Mouse (Mus musculus) ES-E14 (cell line): ENCODE results near the gene Myh3.

Experiments used
- CHD2 ChIP-seq: IDR thresholded peaks from 2 replicates; pipeline ENCODE4 v1.6.1; 2014; ENCODE audit warnings: mild to moderate bottlenecking, low read depth, low read length, inconsistent platforms
- MAFK ChIP-seq: IDR thresholded peaks from 2 replicates; pipeline ENCODE4 v1.6.1; 2014; ENCODE audit warnings: mild to moderate bottlenecking, low read depth, low read length, inconsistent platforms; ENCODE audit not compliant: insufficient read depth
- ZC3H11A ChIP-seq: IDR thresholded peaks from 2 replicates; pipeline ENCODE4 v1.6.1; 2012; ENCODE audit warnings: low read depth, mild to moderate bottlenecking, inconsistent platforms, low read length, borderline replicate concordance
- ZNF384 ChIP-seq: IDR thresholded peaks from 2 replicates; pipeline ENCODE4 v1.6.1; 2012; ENCODE audit warnings: low read depth, low read length, inconsistent platforms

DNA sequence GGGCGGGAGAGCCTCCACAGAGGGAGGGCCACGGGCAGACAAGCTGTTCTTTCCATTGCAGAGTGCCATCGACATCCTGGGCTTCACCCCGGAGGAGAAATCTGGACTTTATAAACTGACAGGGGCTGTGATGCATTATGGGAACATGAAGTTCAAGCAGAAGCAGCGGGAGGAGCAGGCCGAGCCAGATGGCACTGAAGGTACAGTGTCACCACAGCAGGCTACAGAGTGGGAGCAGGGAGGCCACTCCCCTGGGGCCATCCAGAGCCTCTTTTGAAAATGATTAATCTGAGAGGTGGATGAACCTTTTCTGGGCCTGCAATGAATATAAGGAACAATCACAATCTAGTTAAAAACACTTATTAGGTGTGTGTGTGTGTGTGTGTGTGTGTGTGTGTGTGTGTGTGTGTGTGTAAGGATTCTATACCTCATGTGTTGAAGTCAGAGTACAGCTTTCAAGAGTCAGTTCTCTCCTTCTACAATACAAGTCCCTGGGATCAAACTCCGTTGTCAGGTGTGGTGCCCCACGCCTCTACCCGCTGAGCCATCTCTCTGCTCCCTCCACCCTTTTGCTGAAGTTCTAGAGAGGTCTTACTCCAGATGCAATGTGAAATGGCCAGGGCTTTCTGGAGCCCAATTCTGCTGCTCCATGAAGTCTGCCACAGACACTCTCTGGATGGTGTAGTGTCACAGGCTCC lies 8.5 kb downstream of the Myh3 start:
- TF ChIP-seq CHD2: no peak
- TF ChIP-seq ZNF384: no peak
- TF ChIP-seq ZC3H11A: no peak
- TF ChIP-seq MAFK: no peak
